In the genomic region with DNA sequence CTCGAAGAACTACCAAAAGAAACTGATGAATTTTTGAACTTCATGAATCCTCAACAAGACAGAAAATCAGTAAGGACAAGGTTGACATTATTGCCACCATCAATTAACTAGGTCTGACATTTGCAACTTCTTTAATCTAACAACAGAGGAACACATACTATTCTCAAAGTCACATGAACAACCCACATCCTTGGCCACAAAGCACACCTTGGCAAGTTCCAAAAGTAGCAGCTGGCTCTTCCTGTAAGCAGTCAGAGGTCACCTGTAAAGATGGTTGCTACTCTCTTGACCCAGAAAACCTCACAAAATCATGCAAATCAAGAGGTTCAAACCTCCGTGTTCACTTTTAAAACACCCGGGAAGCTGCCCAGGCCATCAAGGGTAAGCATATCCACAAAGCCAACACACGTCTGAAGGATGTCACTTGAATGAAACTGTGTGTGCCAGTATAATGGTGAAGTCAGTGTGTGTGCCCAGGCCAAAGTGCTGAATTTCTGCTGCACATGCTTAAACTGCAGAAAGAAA, we compare ENCODE assay signal across 26 mouse cellular contexts. TPM values are rescaled to one million over a fixed set of nuclear protein-coding genes. Genes with fewer than 3 reads are reported as not detected.
A peak's percentile ranks its signal among the peaks of the same experiment; 100 is the strongest.
DNase-seq lines count a peak whose midpoint lies in the region; ATAC-seq and TF ChIP-seq lines count a peak whose summit lies in the region.
"Had no signal": no experiment of that assay in that cellular context is flagged by ENCODE, and none has a peak within 500 bp of the region (broad histone marks: within the 10 kb centered on the region; RNA-seq: fewer than 3 reads in every experiment).

No protein-coding gene starts in this region.

- in situ Hi-C loops in CH12.LX (cut with MboI; ENCODE audit: low pct_ligation_motif_present, low pct_unique_long_range_greater_than_20kb, low sequenced_read_pairs) = loop anchor here (25.0 kb wide), 1 partner anchor 258 kb away; a partner anchor contains a TSS

- no peaks in the 10 kb centered on the region for H3K9me3 ChIP-seq in midbrain, embryonic 11.5 days (ENCODE audit: control insufficient read depth, low read length)
- H3K9me3 ChIP-seq in midbrain, embryonic 14.5 days (ENCODE audit: control insufficient read depth, low read length) = no peaks in the 10 kb centered on the region
- H3K9me3 ChIP-seq in CH12.LX (replicated peaks; ENCODE audit: low read length) = no peaks in the 10 kb centered on the region
- H3K9me3 ChIP-seq in hindbrain, embryonic 11.5 days (ENCODE audit: control insufficient read depth, low read length) = no peaks in the 10 kb centered on the region
- H3K9me3 ChIP-seq: heart, embryonic 10.5 days; limb, embryonic 15.5 days; megakaryocyte, embryonic 14.5 days; neural tube, embryonic 12.5 days had no signal

- WGBS in midbrain, embryonic 11.5 days = 89% methylated on average over 4 of the region's 4 CpGs
- 90% methylated on average over 4 of the region's 4 CpGs for WGBS in midbrain, embryonic 14.5 days
- WGBS in hindbrain, embryonic 11.5 days = 89% methylated on average over 4 of the region's 4 CpGs

- TF ChIP-seq POLR2A in CH12.LX (IDR thresholded peaks at IDR 0.05; ENCODE audit: low read depth, low read length) = no peak

- H3K79me2 ChIP-seq in CH12.LX (replicated peaks; ENCODE audit: control insufficient read depth, extremely low read depth, insufficient read depth, poor library complexity, severe bottlenecking) = peaks cover 34% of the 10 kb centered on the region

- TF ChIP-seq EP300 in CH12.LX (IDR thresholded peaks at IDR 0.05; ENCODE audit: low read length) = no peak

- no peaks in the 10 kb centered on the region for H3K4me1 ChIP-seq in midbrain, embryonic 11.5 days (ENCODE audit: control insufficient read depth, insufficient read depth, low read length)
- no peaks in the 10 kb centered on the region for H3K4me1 ChIP-seq in midbrain, embryonic 14.5 days (ENCODE audit: control insufficient read depth, insufficient read depth, low read length)
- peaks cover 7 to 43% of the 10 kb centered on the region in 2 experiments for H3K4me1 ChIP-seq in CH12.LX (ENCODE audit: control insufficient read depth in 1 of 2, insufficient read depth in 2 of 2)
- no peaks in the 10 kb centered on the region for H3K4me1 ChIP-seq in hindbrain, embryonic 11.5 days (replicated peaks; ENCODE audit: control insufficient read depth, insufficient read depth, low read length)
- H3K4me1 ChIP-seq: heart, embryonic 10.5 days; neural tube, embryonic 12.5 days had no signal

- no peak overlapping the region for H3K4me3 ChIP-seq in midbrain, embryonic 11.5 days (ENCODE audit: low read depth, low read length)
- H3K4me3 ChIP-seq in midbrain, embryonic 14.5 days (replicated peaks; ENCODE audit: low read depth, low read length) = no peak overlapping the region
- H3K4me3 ChIP-seq in CH12.LX (replicated peaks in 1 of 3; ENCODE audit: low read depth in 2 of 3, low read length in 2 of 3, poor library complexity in 1 of 3) = no peak overlapping the region
- H3K4me3 ChIP-seq in hindbrain, embryonic 11.5 days (ENCODE audit: low read depth, low read length) = no peak overlapping the region
- H3K4me3 ChIP-seq: heart, embryonic 10.5 days; limb, embryonic 15.5 days; megakaryocyte, embryonic 14.5 days; neural tube, embryonic 12.5 days had no signal

- no peak for TF ChIP-seq RAD21 in CH12.LX (IDR thresholded peaks at IDR 0.05; ENCODE audit: low read depth, low read length)

- no peak overlapping the region for H3K9ac ChIP-seq in midbrain, embryonic 11.5 days (ENCODE audit: low read length)
- no peak overlapping the region for H3K9ac ChIP-seq in midbrain, embryonic 14.5 days (replicated peaks; ENCODE audit: low read length)
- H3K9ac ChIP-seq in CH12.LX (ENCODE audit: insufficient read depth, low read depth) = no peak overlapping the region
- H3K9ac ChIP-seq in hindbrain, embryonic 11.5 days (ENCODE audit: low read depth, low read length) = no peak overlapping the region
- H3K9ac ChIP-seq: forebrain, postnatal 0 days; limb, embryonic 15.5 days; neural tube, embryonic 12.5 days had no signal

- no peak overlapping the region for H3K27ac ChIP-seq in midbrain, embryonic 11.5 days (ENCODE audit: low read depth, low read length)
- no peak overlapping the region for H3K27ac ChIP-seq in midbrain, embryonic 14.5 days (replicated peaks; ENCODE audit: low read depth, low read length)
- no peak overlapping the region for H3K27ac ChIP-seq in CH12.LX (ENCODE audit: insufficient read depth, low read depth)
- no peak overlapping the region for H3K27ac ChIP-seq in hindbrain, embryonic 11.5 days (ENCODE audit: low read depth, low read length)
- H3K27ac ChIP-seq: heart, embryonic 10.5 days; limb, embryonic 15.5 days; neural tube, embryonic 12.5 days had no signal

- no peak for TF ChIP-seq CTCF in CH12.LX (conservative IDR thresholded peaks at IDR 0.05 in 1 of 2, IDR thresholded peaks at IDR 0.05 in 1 of 2; ENCODE audit: low read depth in 2 of 2, low read length in 2 of 2)

- DNase-seq in midbrain, embryonic 11.5 days (ENCODE audit: low spot score, missing footprints) = peak; percentile 45
- no peak for DNase-seq in midbrain, embryonic 14.5 days
- peak; percentile 13 for DNase-seq in CH12.LX (ENCODE audit: extremely low read depth)
- peak; percentile 29 to 67 for DNase-seq in thymus, adult 18-20 months
- DNase-seq in right cerebral cortex, postnatal 10 days (ENCODE audit: low spot score in 2 of 2) = no peak
- no peak for DNase-seq in hindbrain, embryonic 11.5 days (ENCODE audit: low spot score)
- DNase-seq: adrenal gland, postnatal 36 days; cerebellum, adult 9-10 months; forebrain, postnatal 0 days; gastrocnemius, postnatal 10 days; heart, postnatal 14 days; kidney, adult 8-10 months; kidney, postnatal 25 days; lung, postnatal 10 days; right cerebral cortex, postnatal 25 days had no signal

- H3K4me2 ChIP-seq in midbrain, embryonic 11.5 days = no peak overlapping the region
- no peak overlapping the region for H3K4me2 ChIP-seq in midbrain, embryonic 14.5 days (ENCODE audit: low read length)
- H3K4me2 ChIP-seq in CH12.LX (ENCODE audit: insufficient read depth, low read depth, poor library complexity, severe bottlenecking) = no peak overlapping the region; the same call in 1 of the 2 replicates
- H3K4me2 ChIP-seq in hindbrain, embryonic 11.5 days (replicated peaks; ENCODE audit: low read depth, low read length) = no peak overlapping the region
- H3K4me2 ChIP-seq: limb, embryonic 15.5 days; neural tube, embryonic 12.5 days had no signal

- dilution Hi-C loops in CH12.LX (cut with MboI; ENCODE audit: extremely low pct_ligation_motif_present, extremely low pct_unique_long_range_greater_than_20kb, low sequenced_read_pairs) = no loop called here

- ATAC-seq in midbrain, embryonic 11.5 days (ENCODE audit: low FRiP score) = no peak
- ATAC-seq in midbrain, embryonic 14.5 days (ENCODE audit: low FRiP score, low TSS enrichment) = no peak
- ATAC-seq in hindbrain, embryonic 11.5 days (ENCODE audit: low FRiP score) = no peak
- ATAC-seq in cerebellum, adult (ENCODE audit: insufficient number of reproducible peaks, low FRiP score, low TSS enrichment) = no peak
- ATAC-seq: forebrain, postnatal 0 days had no signal

- no peaks in the 10 kb centered on the region for H3K27me3 ChIP-seq in midbrain, embryonic 11.5 days (ENCODE audit: control insufficient read depth, insufficient read depth, low read length)
- no peaks in the 10 kb centered on the region for H3K27me3 ChIP-seq in midbrain, embryonic 14.5 days (ENCODE audit: control insufficient read depth, insufficient read depth, low read length)
- no peaks in the 10 kb centered on the region for H3K27me3 ChIP-seq in CH12.LX (replicated peaks)
- H3K27me3 ChIP-seq in hindbrain, embryonic 11.5 days (ENCODE audit: control insufficient read depth, insufficient read depth, low read length) = no peaks in the 10 kb centered on the region
- H3K27me3 ChIP-seq: limb, embryonic 15.5 days; megakaryocyte, embryonic 14.5 days; neural tube, embryonic 12.5 days had no signal

- no peaks in the 10 kb centered on the region for H3K36me3 ChIP-seq in midbrain, embryonic 11.5 days (ENCODE audit: control insufficient read depth, insufficient read depth, low read length)
- peaks cover 4% of the 10 kb centered on the region; the same call in 1 of the 2 replicates for H3K36me3 ChIP-seq in midbrain, embryonic 14.5 days (ENCODE audit: control insufficient read depth, insufficient read depth, low read length)
- peaks cover 0 to 16% of the 10 kb centered on the region in 2 experiments for H3K36me3 ChIP-seq in CH12.LX (replicated peaks in 1 of 2; ENCODE audit: control insufficient read depth in 1 of 2, insufficient read depth in 1 of 2, low read length in 1 of 2)
- H3K36me3 ChIP-seq in hindbrain, embryonic 11.5 days (ENCODE audit: control insufficient read depth, insufficient read depth, low read length) = no peaks in the 10 kb centered on the region
- H3K36me3 ChIP-seq: neural tube, embryonic 12.5 days had no signal

TF ChIP-seq in CH12.LX, 34 proteins besides CTCF, POLR2A, EP300 and RAD21 (continues in another document):
- TF ChIP-seq MAX (IDR thresholded peaks at IDR 0.05; ENCODE audit: low read length) (no peak), SMC3 (IDR thresholded peaks at IDR 0.05; ENCODE audit: low read depth, low read length) (no peak), ZNF384 (IDR thresholded peaks at IDR 0.05; ENCODE audit: low read depth, low read length) (no peak), TCF12 (IDR thresholded peaks at IDR 0.05; ENCODE audit: low read depth, low read length) (no peak)

RNA-seq across cellular contexts. Expression of a gene that starts 12.5 kb away (rescaled TPM):
- polyA plus RNA-seq in midbrain, embryonic 11.5 days (2014; fragmentation: Nextera tagmentation; extraction: Ambion mirVana) = 138 and 144 TPM in 2 replicates
- polyA plus RNA-seq in midbrain, embryonic 14.5 days (2014; fragmentation: Nextera tagmentation; extraction: Ambion mirVana) = 154 and 171 TPM in 2 replicates
- total RNA-seq in CH12.LX (2012; rRNA removed) (49.1 and 52.8 TPM in 2 replicates), CH12.LX (2014; rRNA removed) (53.7 and 55.8 TPM in 2 replicates)
- 73.3 and 105 TPM in 2 replicates for polyA plus RNA-seq in CH12.LX (2012; ENCODE audit: insufficient read length, low read depth)
- polyA plus RNA-seq in hindbrain, embryonic 11.5 days (2014; fragmentation: Nextera tagmentation; extraction: Ambion mirVana) = 154 and 157 TPM in 2 replicates

RNA-seq across cellular contexts. Expression of a gene that starts 49.6 kb away (rescaled TPM):
- 32.3 and 34.6 TPM in 2 replicates for polyA plus RNA-seq in midbrain, embryonic 11.5 days (2014; fragmentation: Nextera tagmentation; extraction: Ambion mirVana)
- polyA plus RNA-seq in midbrain, embryonic 14.5 days (2014; fragmentation: Nextera tagmentation; extraction: Ambion mirVana) = 42.6 and 47.2 TPM in 2 replicates
- 69.3 and 71.8 TPM in 2 replicates for total RNA-seq in CH12.LX (2012; rRNA removed)
- total RNA-seq in CH12.LX (2014; rRNA removed) = 48.7 and 53.1 TPM in 2 replicates
- 38.5 and 42.5 TPM in 2 replicates for polyA plus RNA-seq in CH12.LX (2012; ENCODE audit: insufficient read length, low read depth)
- polyA plus RNA-seq in hindbrain, embryonic 11.5 days (2014; fragmentation: Nextera tagmentation; extraction: Ambion mirVana) = 36.0 and 37.4 TPM in 2 replicates

RNA-seq across cellular contexts. Expression of a gene that starts 56.0 kb away (rescaled TPM):
- polyA plus RNA-seq in midbrain, embryonic 11.5 days (2014; fragmentation: Nextera tagmentation; extraction: Ambion mirVana) = not detected in 2 replicates
- polyA plus RNA-seq in midbrain, embryonic 14.5 days (2014; fragmentation: Nextera tagmentation; extraction: Ambion mirVana) = not detected in 2 replicates
- total RNA-seq in CH12.LX (2012; rRNA removed) (not detected in 2 replicates), CH12.LX (2014; rRNA removed) (not detected in 2 replicates)
- not detected in 2 replicates for polyA plus RNA-seq in CH12.LX (2012; ENCODE audit: insufficient read length, low read depth)
- polyA plus RNA-seq in hindbrain, embryonic 11.5 days (2014; fragmentation: Nextera tagmentation; extraction: Ambion mirVana) = not detected in 2 replicates
- total RNA-seq: adrenal gland, postnatal 36 days; forebrain, postnatal 0 days; gastrocnemius, postnatal 10 days; heart, postnatal 14 days; layer of hippocampus, postnatal 14 days; left cerebral cortex, postnatal 14 days; midbrain, postnatal 0 days had no signal
- polyA plus RNA-seq: embryonic facial prominence, embryonic 14.5 days; forebrain, postnatal 0 days; heart, embryonic 10.5 days; limb, embryonic 15.5 days; liver, embryonic 16.5 days; midbrain, postnatal 0 days; neural tube, embryonic 12.5 days; stomach, embryonic 14.5 days had no signal

Comparison
In these comparisons a context has a peak if more than half of its experiments do, and no peak if none do; other contexts are left out.
1. DNase-seq: peak in midbrain, embryonic 11.5 days (single experiment), CH12.LX (single experiment) and thymus, adult 18-20 months (2 of 2); none in midbrain, embryonic 14.5 days (single experiment), right cerebral cortex, postnatal 10 days (0 of 2) and hindbrain, embryonic 11.5 days (single experiment).